ENCODE assay signal across 13 mouse cellular contexts in the genomic region with DNA sequence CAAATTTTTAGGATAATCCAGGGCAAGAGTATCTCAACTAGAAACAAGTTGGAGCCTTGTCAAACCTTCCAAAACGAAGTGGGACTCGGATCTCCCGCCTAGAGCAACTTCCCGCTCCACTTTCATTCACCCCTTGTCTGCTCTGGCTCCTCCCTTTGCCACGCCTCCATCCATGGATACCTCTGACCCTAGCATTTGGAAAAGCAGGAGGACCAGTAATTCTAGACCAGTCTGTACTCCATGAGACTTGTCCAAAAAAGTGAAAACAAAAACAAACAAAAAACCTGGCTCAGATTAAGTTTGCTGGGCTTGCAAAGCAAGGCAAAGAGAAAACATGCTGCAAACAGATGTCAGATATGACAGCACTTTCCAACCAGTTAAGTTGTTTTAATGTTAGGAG. TPM values are rescaled to one million over a fixed set of nuclear protein-coding genes. Genes with fewer than 3 reads are reported as not detected.
A peak's percentile ranks its signal among the peaks of the same experiment; 100 is the strongest.
DNase-seq lines count a peak whose midpoint lies in the region; ATAC-seq and TF ChIP-seq lines count a peak whose summit lies in the region.
"Had no signal": no experiment of that assay in that cellular context is flagged by ENCODE, and none has a peak within 500 bp of the region (broad histone marks: within the 10 kb centered on the region; RNA-seq: fewer than 3 reads in every experiment).

No protein-coding gene starts in this region.

- ATAC-seq in erythroblast, adult 5-6 weeks (replicated peaks; ENCODE audit: low FRiP score, poor library complexity, severe bottlenecking) = peak; percentile 51
- no peak for ATAC-seq in liver, embryonic 16.5 days (ENCODE audit: low read depth)
- no peak for ATAC-seq in neural tube, embryonic 15.5 days (ENCODE audit: low FRiP score)
- ATAC-seq: forebrain, embryonic 16.5 days had no signal

- peaks cover 43% of the 10 kb centered on the region for H3K4me1 ChIP-seq in liver, embryonic 16.5 days (ENCODE audit: control insufficient read depth, low read depth, low read length)
- H3K4me1 ChIP-seq in neural tube, embryonic 15.5 days = peaks cover 30% of the 10 kb centered on the region

- H3K27me3 ChIP-seq in liver, embryonic 16.5 days (ENCODE audit: control insufficient read depth, insufficient read depth, low read depth, low read length) = no peaks in the 10 kb centered on the region
- no peaks in the 10 kb centered on the region for H3K27me3 ChIP-seq in neural tube, embryonic 15.5 days (replicated peaks)
- H3K27me3 ChIP-seq: heart, embryonic 13.5 days had no signal

- peak overlapping the region; percentile 71 for H3K4me2 ChIP-seq in liver, embryonic 16.5 days (ENCODE audit: low read depth, low read length)
- H3K4me2 ChIP-seq in neural tube, embryonic 15.5 days = no peak overlapping the region

- no peaks in the 10 kb centered on the region for H3K9me3 ChIP-seq in liver, embryonic 16.5 days (replicated peaks; ENCODE audit: control insufficient read depth, low read length)
- no peaks in the 10 kb centered on the region for H3K9me3 ChIP-seq in neural tube, embryonic 15.5 days (replicated peaks)
- H3K9me3 ChIP-seq: heart, embryonic 13.5 days had no signal

- peaks cover 2% of the 10 kb centered on the region; the same call in 1 of the 2 replicates for H3K36me3 ChIP-seq in liver, embryonic 16.5 days (ENCODE audit: control insufficient read depth, insufficient read depth)
- peaks cover 3% of the 10 kb centered on the region; the same call in 1 of the 2 replicates for H3K36me3 ChIP-seq in neural tube, embryonic 15.5 days

- 39% methylated on average over 5 of the region's 5 CpGs for WGBS in liver, embryonic 16.5 days (ENCODE audit: insufficient replicate concordance)
- WGBS in neural tube, embryonic 15.5 days = 16% methylated on average over 5 of the region's 5 CpGs

- intact Hi-C loops in gastrocnemius, adult 2 months (cut with DNase I) = no loop called here
- intact Hi-C loops in left cerebral cortex, postnatal 4 days (cut with DNase I) = no loop called here

- H3K4me3 ChIP-seq in liver, embryonic 16.5 days (ENCODE audit: low read depth, low read length) = 0 out of 2 replicates have a peak overlapping the region, but pooled peaks have one; percentile 16
- H3K4me3 ChIP-seq in gastrocnemius, adult 2 months = no peak overlapping the region
- H3K4me3 ChIP-seq in neural tube, embryonic 15.5 days (replicated peaks) = no peak overlapping the region

- TF ChIP-seq CTCF in gastrocnemius, adult 2 months (IDR thresholded peaks at IDR 0.05) = no peak

- H3K9ac ChIP-seq in liver, embryonic 16.5 days (ENCODE audit: low read depth, low read length) = peak overlapping the region; percentile 66
- no peak overlapping the region for H3K9ac ChIP-seq in neural tube, embryonic 15.5 days (replicated peaks)

- peak; percentile 16 for DNase-seq in kidney, adult 9 months
- no peak for DNase-seq in kidney, postnatal 25 days
- DNase-seq in NIH3T3 (ENCODE audit: low read depth) = peak; percentile 52
- no peak for DNase-seq in gastrocnemius, adult 2 months
- DNase-seq in left cerebral cortex, postnatal 4 days = no peak
- DNase-seq: midbrain, embryonic 14.5 days; spleen, adult 18-20 months; thymus, postnatal 14 days had no signal

- peak overlapping the region; percentile 94 for H3K27ac ChIP-seq in liver, embryonic 16.5 days (ENCODE audit: low read length)
- H3K27ac ChIP-seq in gastrocnemius, adult 2 months = no peak overlapping the region
- H3K27ac ChIP-seq in neural tube, embryonic 15.5 days (replicated peaks) = no peak overlapping the region
- H3K27ac ChIP-seq: heart, embryonic 13.5 days had no signal

RNA-seq across cellular contexts. Expression of a gene that starts 1.6 kb away (rescaled TPM):
- 28.0 and 45.5 TPM in 2 replicates for total RNA-seq in erythroblast, adult 5-6 weeks (2015; ENCODE audit: low replicate concordance)
- 37.1 and 51.4 TPM in 2 replicates for total RNA-seq in erythroblast, adult 5-6 weeks (2017; ENCODE audit: low replicate concordance)
- polyA plus RNA-seq in liver, embryonic 16.5 days (2015; fragmentation: Nextera tagmentation; extraction: Ambion mirVana) = 11.1 and 11.3 TPM in 2 replicates
- 10 to 100 TPM in 1 of 2 experiments, 1 to 10 TPM in 1; 8.5 to 10.4 TPM for total RNA-seq in gastrocnemius, adult 2 months (2021)
- 19.0 and 19.7 TPM in 2 replicates for polyA plus RNA-seq in neural tube, embryonic 15.5 days (2015; fragmentation: Nextera tagmentation; extraction: Ambion mirVana)
- total RNA-seq in left cerebral cortex, postnatal 4 days (2021) = 10 to 100 TPM; 64.5 to 65.0 TPM

Comparison
In these comparisons a context has a peak if more than half of its experiments do, and no peak if none do; other contexts are left out.
1. DNase-seq: peak in kidney, adult 9 months (single experiment) and NIH3T3 (single experiment); none in kidney, postnatal 25 days (0 of 2), gastrocnemius, adult 2 months (single experiment) and left cerebral cortex, postnatal 4 days (single experiment).